Mouse (Mus musculus): Measurements from ENCODE around the gene Dab2.

Dab2 gene

GRCm38 (mm10) chr15:6326011-6326410 lies 26.4 kb downstream of the Dab2 start:
- no peak for DNase-seq

GRCm38 (mm10) chr15:6331380-6331779 lies 31.8 kb downstream of the Dab2 start:
- DNase-seq, result no peak

- no peak for DNase-seq
Measured at GRCm38 (mm10) chr15:6334664-6335206, 35.1 kb downstream of the Dab2 start.

- DNase-seq, result no peak
Measured at GRCm38 (mm10) chr15:6339767-6340166, 40.2 kb downstream of the Dab2 start.

- no peak for DNase-seq
Measured at GRCm38 (mm10) chr15:6340347-6340746, 40.8 kb downstream of the Dab2 start.

- DNase-seq, result no peak
Measured at GRCm38 (mm10) chr15:6341427-6341826, 41.8 kb downstream of the Dab2 start.

- DNase-seq, result no peak
Measured at GRCm38 (mm10) chr15:6353901-6354300, 54.3 kb downstream of the Dab2 start.

GRCm38 (mm10) chr15:6359859-6360258 lies 60.3 kb downstream of the Dab2 start:
- DNase-seq, result no peak

- no peak for DNase-seq
Measured at GRCm38 (mm10) chr15:6369974-6370373, 70.4 kb downstream of the Dab2 start.

- DNase-seq, result no peak
Measured at GRCm38 (mm10) chr15:6371486-6371885, 71.9 kb downstream of the Dab2 start.

GRCm38 (mm10) chr15:6375016-6375415 lies 75.4 kb downstream of the Dab2 start:
- no peak for DNase-seq

- no peak for DNase-seq
Measured at GRCm38 (mm10) chr15:6376001-6376400, 76.4 kb downstream of the Dab2 start.

- no peak for DNase-seq
Measured at GRCm38 (mm10) chr15:6376785-6377184, 77.2 kb downstream of the Dab2 start.

- DNase-seq, result no peak
Measured at GRCm38 (mm10) chr15:6384027-6384426, 84.4 kb downstream of the Dab2 start.

- no peak for DNase-seq
Measured at GRCm38 (mm10) chr15:6385241-6385640, 85.7 kb downstream of the Dab2 start.

GRCm38 (mm10) chr15:6386159-6386951 lies 86.8 kb downstream of the Dab2 start:
- peak; percentile 11 for DNase-seq

GRCm38 (mm10) chr15:6386961-6387728 lies 87.6 kb downstream of the Dab2 start:
- DNase-seq, result no peak

GRCm38 (mm10) chr15:6387729-6388070 lies 88.1 kb downstream of the Dab2 start:
- DNase-seq, result no peak

- no peak for DNase-seq
Measured at GRCm38 (mm10) chr15:6388146-6388545, 88.6 kb downstream of the Dab2 start.

- no peak for DNase-seq
Measured at GRCm38 (mm10) chr15:6388631-6389030, 89.0 kb downstream of the Dab2 start.

- no peak for DNase-seq
Measured at GRCm38 (mm10) chr15:6390106-6390505, 90.5 kb downstream of the Dab2 start.

GRCm38 (mm10) chr15:6390657-6391056 lies 91.1 kb downstream of the Dab2 start:
- no peak for DNase-seq

- no peak for DNase-seq
Measured at GRCm38 (mm10) chr15:6391886-6392285, 92.3 kb downstream of the Dab2 start.

- DNase-seq, result no peak
Measured at GRCm38 (mm10) chr15:6393624-6394023, 94.0 kb downstream of the Dab2 start.

All from cerebellum, adult 9-11 months (tissue).